Mouse (Mus musculus) lung, adult 2 months (tissue): ENCODE data around the gene Tmem147.

Source experiments
- CTCF ChIP-seq: fragments of 200-500 bp; IDR thresholded peaks from 2 replicates; pipeline ENCODE4 v1.5.1; 2011; ENCODE audit warnings: mild to moderate bottlenecking, low read length, control low read depth; ENCODE audit not compliant: insufficient read depth
- POLR2A ChIP-seq: fragments of 200-500 bp; IDR thresholded peaks from 2 replicates; pipeline ENCODE4 v1.6.1; 2011; ENCODE audit warnings: low read depth, mild to moderate bottlenecking, control low read depth, low read length, borderline replicate concordance; ENCODE audit errors: extremely low read depth

- TF ChIP-seq CTCF (no peak), POLR2A (no peak)
These were observed 47.4 kb downstream of the Tmem147 start for GRCm38 (mm10) chr7:30681897-30682296.
